Mouse (Mus musculus) cortical plate, adult 2 months (tissue): ENCODE results near the gene Dnpep.

Source experiments
- CTCF ChIP-seq: fragments of 200-500 bp; IDR thresholded peaks from 2 replicates; pipeline ENCODE4 v1.5.1; 2011; ENCODE audit warnings: mild to moderate bottlenecking, control low read depth, low read length; ENCODE audit not compliant: insufficient read depth; ENCODE audit errors: extremely low read depth
- POLR2A ChIP-seq: fragments of 200-500 bp; IDR thresholded peaks from 2 replicates; pipeline ENCODE4 v1.6.1; 2011; ENCODE audit warnings: mild to moderate bottlenecking, low read length, control low read depth; ENCODE audit not compliant: insufficient read depth; ENCODE audit errors: extremely low read depth

DNA sequence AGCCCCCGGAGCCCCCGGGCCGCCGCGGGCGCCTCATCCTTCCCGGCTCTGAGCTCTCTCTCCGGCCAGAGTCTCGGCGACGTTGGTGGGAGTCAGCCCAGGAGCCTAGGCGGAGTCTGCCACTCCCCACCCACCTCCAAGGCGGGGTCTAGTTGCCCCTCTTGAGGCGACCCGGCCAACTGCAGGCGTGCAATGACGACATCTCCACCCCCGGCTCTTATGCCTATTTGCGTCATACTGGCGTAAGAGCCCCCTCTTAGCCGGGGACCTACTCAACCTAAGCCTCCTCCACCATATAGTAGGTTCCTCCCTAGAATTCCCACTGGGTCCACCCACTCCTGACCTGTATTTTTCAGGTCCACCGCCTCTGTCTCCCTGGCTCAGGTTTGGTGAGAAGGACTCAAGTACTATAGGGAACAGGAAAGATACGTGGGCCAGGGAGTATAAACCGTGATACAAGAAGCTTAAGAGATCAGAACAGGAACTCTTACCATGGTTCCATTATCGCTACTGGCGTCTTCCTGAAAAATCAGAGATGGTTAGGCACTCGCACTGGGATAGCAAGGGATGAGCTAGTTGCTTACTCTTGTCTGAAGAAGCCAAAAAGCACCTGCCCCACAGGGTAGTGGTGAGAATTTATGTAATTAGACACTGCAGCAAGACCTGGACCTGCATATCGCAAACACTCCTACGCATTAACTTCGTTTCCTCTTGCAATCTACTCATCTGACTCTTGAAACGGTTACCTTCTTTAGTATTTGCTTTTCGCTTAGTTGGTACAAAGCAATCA lies 53.5 kb downstream of the Dnpep start, which contains the start of gene Ptprn:
- TF ChIP-seq CTCF (no peak), POLR2A (no peak; the same call in 1 of the 2 replicates)
